Mouse (Mus musculus) CH12.LX (cell line): ENCODE data around the gene Focad. TPM values are rescaled to one million over a fixed set of nuclear protein-coding genes. Genes with fewer than 3 reads are reported as not detected.

ENCODE experiments used
- DNase-seq: peaks from one replicate; pipeline ENCODE4 v3.0.0-alpha.2; 2013; ENCODE audit errors: extremely low read depth
- H3K27ac ChIP-seq: 2 replicates; pipeline ENCODE4 v1.5.1; 2012; ENCODE audit warnings: low read depth, mild to moderate bottlenecking, control low read depth, moderate library complexity; ENCODE audit not compliant: insufficient read depth
- H3K27me3 ChIP-seq: replicated peaks from 2 replicates; pipeline ENCODE3; 2012; ENCODE audit warnings: inconsistent platforms
- H3K36me3 ChIP-seq, 2 experiments: replicated peaks in 1 of 2; 2 replicates each; pipeline versions ENCODE3 to v1.6.1; 2012; ENCODE audit warnings: inconsistent platforms in 1 of 2, low read length in 1 of 2, mild to moderate bottlenecking in 1 of 2, mixed read lengths in 1 of 2, moderate library complexity in 1 of 2; ENCODE audit not compliant: control insufficient read depth in 1 of 2, insufficient read depth in 1 of 2
- H3K4me1 ChIP-seq, 2 experiments: 2 replicates each; pipeline ENCODE4 v1.6.1; 2012; ENCODE audit warnings: inconsistent platforms in 1 of 2, moderate library complexity in 1 of 2; ENCODE audit not compliant: insufficient read depth in 2 of 2, control insufficient read depth in 1 of 2
- H3K4me2 ChIP-seq: 2 replicates; pipeline ENCODE4 v1.6.1; 2012; ENCODE audit warnings: low read depth, mild to moderate bottlenecking, control low read depth; ENCODE audit not compliant: poor library complexity, insufficient read depth, severe bottlenecking
- H3K4me3 ChIP-seq, 3 experiments: fragments of 150-350 bp in 1 of 3; sonication (generic) in 1 of 3; replicated peaks in 1 of 3; 2 replicates each; pipeline versions ENCODE3 to v1.5.1; 2011 to 2012; ENCODE audit warnings: low read depth in 2 of 3, low read length in 2 of 3, mild to moderate bottlenecking in 2 of 3, moderate library complexity in 2 of 3, control low read depth in 1 of 3, improper control_type of control experiment in 1 of 3, inconsistent platforms in 1 of 3, mixed read lengths in 1 of 3; ENCODE audit not compliant: poor library complexity in 1 of 3
- H3K79me2 ChIP-seq: replicated peaks from 2 replicates; pipeline ENCODE4 v1.6.1; 2012; ENCODE audit warnings: mild to moderate bottlenecking, moderate library complexity; ENCODE audit not compliant: control insufficient read depth, poor library complexity, insufficient read depth, severe bottlenecking; ENCODE audit errors: extremely low read depth
- H3K9ac ChIP-seq: 2 replicates; pipeline ENCODE4 v1.6.1; 2012; ENCODE audit warnings: low read depth, mild to moderate bottlenecking, control low read depth, moderate library complexity; ENCODE audit not compliant: insufficient read depth
- H3K9me3 ChIP-seq: replicated peaks from 2 replicates; pipeline ENCODE3; 2012; ENCODE audit warnings: low read length, inconsistent platforms, mixed read lengths
- BHLHE40 ChIP-seq: IDR thresholded peaks from 2 replicates; pipeline ENCODE4 v1.6.1; 2011; ENCODE audit warnings: mild to moderate bottlenecking, low read depth, low read length, improper control_type of control experiment
- CHD2 ChIP-seq: IDR thresholded peaks from 2 replicates; pipeline ENCODE4 v1.6.1; 2011; ENCODE audit warnings: low read length, improper control_type of control experiment
- CTCF ChIP-seq, 2 experiments: IDR thresholded peaks in 1 of 2; conservative IDR thresholded peaks in 1 of 2; 2 replicates each; pipeline ENCODE4 v1.5.1; 2011 to 2012; ENCODE audit warnings: low read depth in 2 of 2, low read length in 2 of 2, improper control_type of control experiment in 1 of 2, inconsistent platforms in 1 of 2, mild to moderate bottlenecking in 1 of 2, moderate library complexity in 1 of 2
- E2F4 ChIP-seq: IDR thresholded peaks from 2 replicates; pipeline ENCODE4 v1.6.1; 2011; ENCODE audit warnings: low read depth, low read length, improper control_type of control experiment; ENCODE audit not compliant: insufficient replicate concordance
- ELF1 ChIP-seq: IDR thresholded peaks from 2 replicates; pipeline ENCODE4 v1.6.1; 2014; ENCODE audit warnings: low read depth, mild to moderate bottlenecking, inconsistent platforms, low read length, improper control_type of control experiment
- EP300 ChIP-seq: IDR thresholded peaks from 2 replicates; pipeline ENCODE4 v1.6.1; 2011; ENCODE audit warnings: low read length, improper control_type of control experiment
- ETS1 ChIP-seq: conservative IDR thresholded peaks from 2 replicates; pipeline ENCODE4 v1.6.1; 2012; ENCODE audit warnings: low read depth, mild to moderate bottlenecking, inconsistent platforms, low read length, improper control_type of control experiment, moderate library complexity
- IRF4 ChIP-seq: IDR thresholded peaks from 2 replicates; pipeline ENCODE4 v1.6.1; 2014; ENCODE audit warnings: low read depth, mild to moderate bottlenecking, inconsistent platforms, low read length, improper control_type of control experiment
- JUN ChIP-seq: IDR thresholded peaks from 2 replicates; pipeline ENCODE4 v1.6.1; 2011; ENCODE audit warnings: low read depth, mild to moderate bottlenecking, low read length, improper control_type of control experiment, moderate library complexity; ENCODE audit not compliant: insufficient read depth
- JUND ChIP-seq: conservative IDR thresholded peaks from 2 replicates; pipeline ENCODE4 v1.6.1; 2011; ENCODE audit warnings: low read depth, low read length, improper control_type of control experiment
- MAZ ChIP-seq: IDR thresholded peaks from 2 replicates; pipeline ENCODE4 v1.6.1; 2012; ENCODE audit warnings: low read depth, mild to moderate bottlenecking, inconsistent platforms, low read length, improper control_type of control experiment, moderate library complexity
- MEF2A ChIP-seq: IDR thresholded peaks from 2 replicates; pipeline ENCODE4 v1.6.1; 2014; ENCODE audit warnings: low read depth, mild to moderate bottlenecking, inconsistent platforms, low read length, improper control_type of control experiment, borderline replicate concordance
- MYC ChIP-seq: IDR thresholded peaks from 2 replicates; pipeline ENCODE4 v1.6.1; 2011; ENCODE audit warnings: low read depth, mild to moderate bottlenecking, improper control_type of control experiment, low read length
- NRF1 ChIP-seq: IDR thresholded peaks from 2 replicates; pipeline ENCODE4 v1.6.1; 2014; ENCODE audit warnings: low read depth, mild to moderate bottlenecking, inconsistent platforms, low read length, improper control_type of control experiment, moderate library complexity
- PAX5 ChIP-seq: IDR thresholded peaks from 2 replicates; pipeline ENCODE4 v1.6.1; 2012; ENCODE audit warnings: low read length, inconsistent platforms, mixed read lengths
- POLR2A ChIP-seq: IDR thresholded peaks from 2 replicates; pipeline ENCODE4 v1.6.1; 2011; ENCODE audit warnings: low read depth, mild to moderate bottlenecking, improper control_type of control experiment, low read length
- RAD21 ChIP-seq: IDR thresholded peaks from 2 replicates; pipeline ENCODE4 v1.6.1; 2011; ENCODE audit warnings: low read depth, mild to moderate bottlenecking, low read length, improper control_type of control experiment, moderate library complexity
- SIN3A ChIP-seq: IDR thresholded peaks from 2 replicates; pipeline ENCODE4 v1.6.1; 2012; ENCODE audit warnings: low read length, improper control_type of control experiment, inconsistent platforms
- TBP ChIP-seq: conservative IDR thresholded peaks from 2 replicates; pipeline ENCODE4 v1.6.1; 2011; ENCODE audit warnings: low read depth, low read length, improper control_type of control experiment
- TCF12 ChIP-seq: IDR thresholded peaks from 2 replicates; pipeline ENCODE4 v1.6.1; 2014; ENCODE audit warnings: low read depth, mild to moderate bottlenecking, inconsistent platforms, low read length, improper control_type of control experiment
- UBTF ChIP-seq: IDR thresholded peaks from 2 replicates; pipeline ENCODE4 v1.6.1; 2012; ENCODE audit warnings: low read depth, mild to moderate bottlenecking, inconsistent platforms, low read length, improper control_type of control experiment, moderate library complexity
- USF2 ChIP-seq: conservative IDR thresholded peaks from 2 replicates; pipeline ENCODE4 v1.6.1; 2011; ENCODE audit warnings: low read depth, low read length, improper control_type of control experiment
- ZMIZ1 ChIP-seq: IDR thresholded peaks from 2 replicates; pipeline ENCODE4 v1.6.1; 2012; ENCODE audit warnings: low read depth, mild to moderate bottlenecking, inconsistent platforms, low read length, improper control_type of control experiment
- ZNF384 ChIP-seq: IDR thresholded peaks from 2 replicates; pipeline ENCODE4 v1.6.1; 2012; ENCODE audit warnings: low read depth, low read length, improper control_type of control experiment, inconsistent platforms
- dilution Hi-C: fragments of 300-500 bp; cut with MboI; formaldehyde crosslinking; loops from 2 replicates; pipeline ENCODE4 v1.14.3; 2020; ENCODE audit warnings: low sequenced_read_pairs; ENCODE audit not compliant: extremely low pct_unique_long_range_greater_than_20kb, extremely low pct_ligation_motif_present
- in situ Hi-C: fragments of 300-500 bp; cut with MboI; formaldehyde crosslinking; loops from 3 replicates; pipeline ENCODE4 v1.14.3; 2019; ENCODE audit warnings: low sequenced_read_pairs, low pct_ligation_motif_present, low pct_unique_long_range_greater_than_20kb, mixed read lengths
- polyA plus RNA-seq: library from polyadenylated mRNA; unstranded; fragments of >175 nt; gene quantifications from 2 replicates; pipeline ENCODE4 v1.2.1, GENCODE M21; 2012; ENCODE audit warnings: low read depth; ENCODE audit not compliant: insufficient read length
- total RNA-seq, 2 experiments: library from RNA; depleted of rRNA; stranded (reverse); fragments of 300-350 nt in 1 of 2; fragments of >200 nt in 1 of 2; gene quantifications; 2 replicates each; pipeline ENCODE4 v1.2.3; 2012 to 2014

Focad gene
- total and polyA plus RNA-seq, 3 experiments: 17.3 to 18.9 (median 18.2) TPM

GRCm38 (mm10) chr4:88415017-88415416 lies 320.6 kb downstream of the Focad start:
- H3K4me2 ChIP-seq: no peak overlapping the region
- no peaks in the 10 kb centered on the region for H3K27me3 ChIP-seq
- no peak overlapping the region for H3K9ac ChIP-seq
- H3K4me3 ChIP-seq: no peak overlapping the region
- TF ChIP-seq USF2: no peak
- TF ChIP-seq MEF2A: no peak
- TF ChIP-seq POLR2A: no peak
- TF ChIP-seq MYC: no peak
- TF ChIP-seq JUN: no peak
- TF ChIP-seq CHD2: no peak
- TF ChIP-seq ZNF384: no peak
- no peak for TF ChIP-seq E2F4
- no peak for TF ChIP-seq RAD21
- no peak for TF ChIP-seq TCF12
- TF ChIP-seq ETS1: no peak
- TF ChIP-seq BHLHE40: no peak
- no peak for TF ChIP-seq ELF1
- TF ChIP-seq IRF4: no peak
- no peak for TF ChIP-seq UBTF
- no peak for TF ChIP-seq EP300
- TF ChIP-seq JUND: no peak
- TF ChIP-seq ZMIZ1: no peak
- TF ChIP-seq MAZ: no peak
- in situ Hi-C loops (no loop called here), dilution Hi-C loops (no loop called here)
- DNase-seq: no peak
- H3K4me1 ChIP-seq: peaks cover 0 to 32% of the 10 kb centered on the region in 2 experiments; a peak in 2 of 4 replicates
- H3K79me2 ChIP-seq: no peaks in the 10 kb centered on the region
- H3K9me3 ChIP-seq: no peaks in the 10 kb centered on the region
- H3K27ac ChIP-seq: no peak overlapping the region
- no peaks in the 10 kb centered on the region for H3K36me3 ChIP-seq

DNA sequence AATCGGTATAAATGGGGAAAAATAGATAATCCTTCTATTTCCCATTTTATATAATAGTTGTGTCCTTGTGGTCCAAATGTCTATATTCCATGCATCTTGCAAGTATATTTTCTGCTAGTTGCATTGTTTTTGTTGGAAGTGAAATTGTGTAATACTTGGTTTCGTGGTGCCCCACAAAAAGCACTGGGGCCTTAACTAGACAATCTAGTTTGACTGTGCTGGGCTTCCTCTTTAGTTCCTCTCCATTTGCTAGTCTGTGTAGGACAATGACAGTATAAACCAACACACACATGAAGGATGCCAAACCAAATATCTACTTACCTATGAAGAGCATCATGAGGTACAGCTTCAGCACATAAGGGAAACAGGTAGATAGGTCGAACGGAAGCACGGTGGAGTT lies 324.9 kb downstream of the Focad start:
- Histone ChIP-seq H3K27ac (no peak overlapping the region), H3K36me3 (no peaks in the 10 kb centered on the region), H3K4me1 (peaks cover 0 to 14% of the 10 kb centered on the region in 2 experiments; a peak in 2 of 4 replicates), H3K27me3 (no peaks in the 10 kb centered on the region), H3K4me3 (no peak overlapping the region), H3K9ac (no peak overlapping the region), H3K79me2 (no peaks in the 10 kb centered on the region), H3K9me3 (no peaks in the 10 kb centered on the region), H3K4me2 (no peak overlapping the region)
- dilution Hi-C loops (no loop called here), in situ Hi-C loops (no loop called here)
- TF ChIP-seq ETS1 (no peak), TBP (no peak), UBTF (no peak), CTCF (conservative IDR thresholded peaks at IDR 0.05 in 1 of 2, IDR thresholded peaks at IDR 0.05 in 1 of 2; ENCODE audit: low read depth in 2 of 2, low read length in 2 of 2) (no peak), NRF1 (no peak), MEF2A (no peak), PAX5 (no peak), IRF4 (no peak), MYC (no peak), ELF1 (no peak), POLR2A (no peak), SIN3A (no peak), E2F4 (no peak), EP300 (no peak), ZMIZ1 (no peak)
- no peak for DNase-seq
